Mouse (Mus musculus) liver, embryonic 16.5 days (tissue): Measurements from ENCODE around the gene Pigk. TPM values are rescaled to one million over a fixed set of nuclear protein-coding genes. Genes with fewer than 3 reads are reported as not detected.

Source experiments
- ATAC-seq: fragments of 200-750 bp; cut with Nextera tagmentation; 2 replicates; pipeline ENCODE4 v1.8.0; 2017; ENCODE audit warnings: low read depth, mild to moderate bottlenecking, moderate number of reproducible peaks, moderate library complexity
- H3K27ac ChIP-seq: fragments of 300-500 bp; sonication (generic); 2 replicates; pipeline ENCODE4 v1.5.1; 2014; ENCODE audit warnings: mild to moderate bottlenecking, low read length
- H3K27me3 ChIP-seq: fragments of 300-500 bp; sonication (generic); 2 replicates; pipeline ENCODE4 v1.6.1; 2014; ENCODE audit warnings: low read depth, low read length, mixed read lengths; ENCODE audit not compliant: control insufficient read depth, insufficient read depth
- H3K36me3 ChIP-seq: fragments of 300-500 bp; sonication (generic); 2 replicates; pipeline ENCODE4 v1.6.1; 2014; ENCODE audit warnings: mild to moderate bottlenecking; ENCODE audit not compliant: control insufficient read depth, insufficient read depth
- H3K4me1 ChIP-seq: fragments of 300-500 bp; sonication (generic); 2 replicates; pipeline ENCODE4 v1.6.1; 2014; ENCODE audit warnings: low read depth, low read length, mixed read lengths; ENCODE audit not compliant: control insufficient read depth
- H3K4me2 ChIP-seq: fragments of 300-500 bp; sonication (generic); 2 replicates; pipeline ENCODE4 v1.6.1; 2014; ENCODE audit warnings: low read depth, low read length, mixed read lengths
- H3K4me3 ChIP-seq: fragments of 300-500 bp; sonication (generic); 2 replicates; pipeline ENCODE4 v1.5.1; 2014; ENCODE audit warnings: low read depth, mild to moderate bottlenecking, low read length
- H3K9ac ChIP-seq: fragments of 300-500 bp; sonication (generic); 2 replicates; pipeline ENCODE4 v1.6.1; 2014; ENCODE audit warnings: low read depth, low read length
- H3K9me3 ChIP-seq: fragments of 300-500 bp; sonication (generic); replicated peaks from 2 replicates; pipeline ENCODE4 v1.6.1; 2016; ENCODE audit warnings: low read length; ENCODE audit not compliant: control insufficient read depth
- WGBS: fragments of 180-500 bp; shearing (Covaris S2); extraction: QIAGEN DNeasy Blood & Tissue Kit; methylation state at CpG from one replicate; pipeline ENCODE4 v1.1.7; 2014; ENCODE audit not compliant: insufficient replicate concordance; 5-methylcytosine and 5-hydroxymethylcytosine counted together
- polyA plus RNA-seq: library from polyadenylated mRNA; unstranded; fragments of >200 nt; fragmentation: Nextera tagmentation; extraction: Ambion mirVana; gene quantifications from 2 replicates; pipeline ENCODE4 v1.2.1, GENCODE M21; 2015

Pigk gene
- polyA plus RNA-seq, 1 experiment from 2014 or later, result 22.1 TPM

- H3K36me3 ChIP-seq, result no peaks in the 10 kb centered on the region; the same call in 1 of the 2 replicates
- no peaks in the 10 kb centered on the region for H3K9me3 ChIP-seq
- no peak overlapping the region for H3K4me2 ChIP-seq
- no peak overlapping the region for H3K9ac ChIP-seq
- no peak overlapping the region for H3K27ac ChIP-seq
- no peak overlapping the region for H3K4me3 ChIP-seq
- H3K4me1 ChIP-seq, result no peaks in the 10 kb centered on the region
- H3K27me3 ChIP-seq, result no peaks in the 10 kb centered on the region
- no peak for ATAC-seq
- WGBS, result 69% methylated on average over 4 of the region's 4 CpGs
These were observed 79.1 kb downstream of the Pigk start for GRCm38 (mm10) chr3:152793006-152793405.

DNA sequence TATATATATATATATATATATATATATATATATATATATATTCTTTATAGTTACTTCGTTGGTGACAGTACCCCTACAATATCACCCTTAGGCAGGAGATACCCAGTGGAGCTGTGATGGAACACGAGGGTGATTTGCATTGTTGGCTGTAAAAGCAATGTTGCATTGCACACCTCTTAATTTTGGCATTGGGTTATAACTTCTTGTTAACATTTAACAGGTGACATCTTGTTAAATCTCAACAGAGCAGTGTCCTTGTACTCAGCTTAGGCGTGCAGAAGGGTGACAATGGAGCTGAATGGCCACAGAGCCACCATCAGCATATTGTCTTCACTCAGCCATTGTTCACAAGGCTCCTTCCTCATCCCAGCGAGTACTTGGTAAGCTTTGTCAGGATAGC lies 82.3 kb downstream of the Pigk start:
- Histone ChIP-seq H3K27ac (no peak overlapping the region), H3K9ac (no peak overlapping the region), H3K4me3 (no peak overlapping the region), H3K9me3 (no peaks in the 10 kb centered on the region), H3K4me2 (no peak overlapping the region), H3K4me1 (no peaks in the 10 kb centered on the region), H3K36me3 (no peaks in the 10 kb centered on the region), H3K27me3 (no peaks in the 10 kb centered on the region)
- WGBS, result 55% methylated on average over 4 of the region's 4 CpGs
- no peak for ATAC-seq

DNA sequence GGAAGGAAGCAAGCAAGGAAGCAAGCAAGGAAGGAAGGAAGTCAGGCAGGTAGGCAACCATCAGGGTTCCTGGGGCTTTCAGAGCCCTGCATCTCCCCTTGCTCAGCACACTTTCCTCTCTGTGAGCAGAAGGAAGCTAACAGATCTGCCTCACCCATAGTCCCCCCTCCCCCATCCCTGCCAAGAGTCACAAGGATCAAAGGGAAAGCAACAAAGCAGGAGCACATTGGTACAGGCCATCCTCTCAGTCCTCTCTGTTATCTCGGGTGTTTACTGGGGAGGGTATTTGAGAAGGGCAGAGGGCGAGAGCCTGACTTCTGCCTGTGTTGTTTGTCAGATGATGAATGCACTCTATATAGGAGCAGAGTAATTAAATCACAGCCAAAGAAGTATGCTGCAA lies 83.5 kb downstream of the Pigk start:
- Histone ChIP-seq H3K9me3 (no peaks in the 10 kb centered on the region), H3K27me3 (no peaks in the 10 kb centered on the region), H3K4me1 (no peaks in the 10 kb centered on the region), H3K4me2 (no peak overlapping the region), H3K4me3 (no peak overlapping the region), H3K36me3 (no peaks in the 10 kb centered on the region), H3K27ac (no peak overlapping the region), H3K9ac (no peak overlapping the region)
- 35% methylated on average over 2 of the region's 2 CpGs for WGBS
- ATAC-seq, result peak; percentile 28; the same call in 1 of the 2 replicates

- WGBS, result 51% methylated on average over 9 of the region's 9 CpGs
- peak; percentile 91 for ATAC-seq
These were observed 86.0 kb downstream of the Pigk start for GRCm38 (mm10) chr3:152799738-152800431.

DNA sequence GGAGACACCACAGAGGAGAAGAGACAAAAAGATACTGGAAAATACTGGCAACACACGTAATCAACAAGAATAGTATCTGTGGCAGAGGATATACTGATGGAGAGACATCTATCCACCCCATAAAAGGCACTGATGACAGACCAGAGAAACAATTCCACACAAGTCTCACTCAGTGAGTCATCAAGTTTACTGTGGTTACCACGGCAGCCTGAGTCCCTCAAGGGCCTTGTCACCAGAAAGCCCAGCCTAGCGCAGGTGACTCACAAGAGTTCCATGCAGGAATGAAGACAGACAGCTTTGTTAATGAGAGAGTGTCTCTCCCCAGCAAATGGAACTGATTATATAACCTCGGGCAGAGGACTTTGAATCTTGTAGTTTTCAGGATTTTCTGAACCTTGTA lies 100.0 kb downstream of the Pigk start:
- no peaks in the 10 kb centered on the region for H3K27me3 ChIP-seq
- no peak overlapping the region for H3K9ac ChIP-seq
- H3K9me3 ChIP-seq, result no peaks in the 10 kb centered on the region
- H3K4me3 ChIP-seq, result no peak overlapping the region
- no peaks in the 10 kb centered on the region for H3K4me1 ChIP-seq
- 44% methylated on average over 4 of the region's 4 CpGs for WGBS
- no peaks in the 10 kb centered on the region for H3K36me3 ChIP-seq
- no peak overlapping the region for H3K4me2 ChIP-seq
- no peak for ATAC-seq
- H3K27ac ChIP-seq, result no peak overlapping the region

More at GRCm38 (mm10) chr3:152799738-152800431, 86.0 kb downstream of the Pigk start:
- no peaks in the 10 kb centered on the region for H3K4me1 ChIP-seq
- H3K36me3 ChIP-seq, result no peaks in the 10 kb centered on the region
- H3K9ac ChIP-seq, result no peak overlapping the region
- no peak overlapping the region for H3K27ac ChIP-seq
- no peak overlapping the region for H3K4me3 ChIP-seq
- H3K4me2 ChIP-seq, result no peak overlapping the region
- H3K27me3 ChIP-seq, result no peaks in the 10 kb centered on the region
- H3K9me3 ChIP-seq, result no peaks in the 10 kb centered on the region

DNA sequence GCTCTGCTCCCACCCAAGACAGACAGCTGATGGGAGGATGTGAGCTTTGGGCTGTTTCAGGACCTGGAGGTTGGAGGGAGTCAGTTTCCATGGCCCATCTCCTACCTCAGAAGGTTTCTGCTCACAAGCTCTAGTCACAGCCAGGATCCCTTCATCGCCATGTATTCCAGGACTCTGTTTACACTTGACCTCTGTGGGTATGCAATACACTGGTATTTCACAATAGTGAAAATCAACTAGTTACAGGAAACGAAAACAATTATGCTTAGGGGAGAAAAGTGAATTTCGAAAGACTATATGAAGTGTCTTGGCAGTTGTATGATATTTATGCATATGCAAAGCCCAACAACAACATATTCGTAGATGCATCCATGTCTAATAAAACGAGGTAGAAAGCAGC lies 101.2 kb downstream of the Pigk start:
- no peak for ATAC-seq
- Histone ChIP-seq H3K27me3 (no peaks in the 10 kb centered on the region), H3K27ac (no peak overlapping the region), H3K9ac (no peak overlapping the region), H3K4me3 (no peak overlapping the region), H3K9me3 (no peaks in the 10 kb centered on the region), H3K4me2 (no peak overlapping the region), H3K4me1 (no peaks in the 10 kb centered on the region), H3K36me3 (no peaks in the 10 kb centered on the region)
- WGBS, result 62% methylated on average over 5 of the region's 5 CpGs

DNA sequence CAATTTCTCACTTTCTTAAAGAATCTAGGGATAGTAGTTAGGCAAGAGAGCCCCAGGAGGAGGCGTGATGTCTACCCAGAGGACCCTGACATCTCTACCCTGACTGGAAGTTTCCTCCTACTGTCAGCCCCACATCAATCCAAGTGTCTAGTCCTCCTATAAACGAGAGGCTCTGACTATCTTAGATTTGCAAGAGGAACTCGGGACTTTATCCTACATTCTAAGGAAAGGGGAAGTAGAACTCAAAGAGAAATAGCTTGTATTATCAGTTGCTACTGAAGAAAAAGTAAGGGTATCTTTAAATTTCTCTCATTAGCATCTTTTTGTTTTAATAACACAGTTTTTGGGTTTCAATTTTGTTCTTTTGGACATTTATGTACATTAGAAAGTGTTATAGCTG lies 106.5 kb downstream of the Pigk start:
- Histone ChIP-seq H3K27me3 (no peaks in the 10 kb centered on the region), H3K9me3 (no peaks in the 10 kb centered on the region), H3K4me2 (no peak overlapping the region), H3K4me1 (no peaks in the 10 kb centered on the region), H3K36me3 (no peaks in the 10 kb centered on the region), H3K4me3 (no peak overlapping the region), H3K9ac (no peak overlapping the region), H3K27ac (no peak overlapping the region)
- WGBS, result 20% methylated on average over 3 of the region's 3 CpGs
- no peak for ATAC-seq

DNA sequence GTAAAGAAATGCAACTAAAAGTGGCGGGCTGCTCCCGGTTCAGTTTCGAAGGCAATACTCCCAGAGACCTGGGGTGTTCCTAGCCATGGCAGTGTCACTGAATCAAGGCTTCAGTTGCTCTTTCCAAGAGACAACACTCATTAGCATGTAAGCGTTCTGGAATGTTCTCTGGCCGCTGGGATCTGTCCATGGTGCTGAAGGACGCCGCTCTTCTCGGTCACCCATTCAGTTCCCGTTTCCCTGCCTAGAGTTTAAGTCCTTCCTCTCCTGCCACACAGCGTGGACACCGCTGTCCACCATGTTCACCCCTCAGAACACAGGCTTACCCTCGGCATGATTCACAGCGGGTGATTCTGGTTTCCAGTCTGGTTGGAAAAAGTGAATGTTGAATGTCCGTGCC lies 107.3 kb downstream of the Pigk start:
- WGBS, result 48% methylated on average over 14 of the region's 14 CpGs
- H3K4me3 ChIP-seq, result no peak overlapping the region
- H3K4me1 ChIP-seq, result no peaks in the 10 kb centered on the region
- no peak overlapping the region for H3K9ac ChIP-seq
- no peaks in the 10 kb centered on the region for H3K36me3 ChIP-seq
- H3K9me3 ChIP-seq, result no peaks in the 10 kb centered on the region
- no peaks in the 10 kb centered on the region for H3K27me3 ChIP-seq
- no peak overlapping the region for H3K4me2 ChIP-seq
- H3K27ac ChIP-seq, result no peak overlapping the region
- ATAC-seq, result no peak

DNA sequence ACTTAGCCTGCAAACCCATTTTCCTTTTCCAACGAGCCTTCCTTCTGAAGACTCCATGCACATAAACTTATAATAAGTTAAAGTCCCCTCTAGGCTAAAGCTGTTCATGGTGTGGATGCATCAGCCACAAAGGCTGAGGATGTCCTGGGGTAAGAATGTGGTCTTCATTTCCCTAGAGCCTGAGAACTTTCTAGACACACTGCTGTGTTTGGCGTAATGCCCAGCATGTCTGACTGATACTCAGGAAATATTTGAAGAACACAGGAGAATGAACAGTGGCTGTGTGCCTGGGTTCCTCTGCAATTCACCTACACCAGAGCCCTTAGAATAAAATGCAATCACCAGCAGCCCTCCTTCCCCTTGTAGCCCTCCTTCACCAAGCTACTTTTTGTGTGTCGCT lies 117.5 kb downstream of the Pigk start:
- no peak overlapping the region for H3K4me3 ChIP-seq
- 52% methylated on average over 3 of the region's 3 CpGs for WGBS
- no peaks in the 10 kb centered on the region for H3K4me1 ChIP-seq

More for the DNA sequence above, 117.5 kb downstream of the Pigk start:
- Histone ChIP-seq H3K4me2 (no peak overlapping the region), H3K27me3 (no peaks in the 10 kb centered on the region), H3K9me3 (no peaks in the 10 kb centered on the region), H3K9ac (no peak overlapping the region), H3K27ac (no peak overlapping the region), H3K36me3 (no peaks in the 10 kb centered on the region)
- no peak for ATAC-seq
